Mouse (Mus musculus): ENCODE measurements around the gene Pqlc3.

The Pqlc3 gene

GRCm38 (mm10) chr12:17009466-17009865 lies 9.3 kb upstream of the Pqlc3 start:
- no peak for DNase-seq (ENCODE audit: low read depth, low spot score)

- no peak for DNase-seq (ENCODE audit: low read depth, low spot score)
Observed at GRCm38 (mm10) chr12:17001211-17001610, 1.0 kb upstream of the Pqlc3 start.

GRCm38 (mm10) chr12:17000628-17001027 lies 420 bp upstream of the Pqlc3 start:
- DNase-seq (ENCODE audit: low read depth, low spot score), result no peak

- no peak for DNase-seq (ENCODE audit: low read depth, low spot score)
Observed at GRCm38 (mm10) chr12:16999146-16999545, 1.1 kb downstream of the Pqlc3 start.

- no peak for DNase-seq (ENCODE audit: low read depth, low spot score)
Observed at GRCm38 (mm10) chr12:16996886-16997462, 3.2 kb downstream of the Pqlc3 start.

- no peak for DNase-seq (ENCODE audit: low read depth, low spot score)
Observed at GRCm38 (mm10) chr12:16996281-16996680, 3.9 kb downstream of the Pqlc3 start.

GRCm38 (mm10) chr12:16994291-16994690 lies 5.9 kb downstream of the Pqlc3 start:
- no peak for DNase-seq (ENCODE audit: low read depth, low spot score)

GRCm38 (mm10) chr12:16992355-16992754 lies 7.9 kb downstream of the Pqlc3 start:
- DNase-seq (ENCODE audit: low read depth, low spot score), result no peak

GRCm38 (mm10) chr12:16991376-16991775 lies 8.8 kb downstream of the Pqlc3 start:
- DNase-seq (ENCODE audit: low read depth, low spot score), result no peak

GRCm38 (mm10) chr12:16985778-16986177 lies 14.4 kb downstream of the Pqlc3 start:
- no peak for DNase-seq (ENCODE audit: low read depth, low spot score)

GRCm38 (mm10) chr12:16977120-16977519 lies 23.1 kb downstream of the Pqlc3 start:
- no peak for DNase-seq (ENCODE audit: low read depth, low spot score)

- DNase-seq (ENCODE audit: low read depth, low spot score), result no peak
Observed at GRCm38 (mm10) chr12:16966811-16967210, 33.4 kb downstream of the Pqlc3 start.

- no peak for DNase-seq (ENCODE audit: low read depth, low spot score)
Observed at GRCm38 (mm10) chr12:16963354-16963753, 36.9 kb downstream of the Pqlc3 start.

- DNase-seq (ENCODE audit: low read depth, low spot score), result no peak
Observed at GRCm38 (mm10) chr12:16958851-16959250, 41.4 kb downstream of the Pqlc3 start.

- no peak for DNase-seq (ENCODE audit: low read depth, low spot score)
Observed at GRCm38 (mm10) chr12:16948239-16948638, 52.0 kb downstream of the Pqlc3 start.

- DNase-seq (ENCODE audit: low read depth, low spot score), result no peak
Observed at GRCm38 (mm10) chr12:16941976-16942375, 58.2 kb downstream of the Pqlc3 start.

All from brain, embryonic 18.5 days (tissue).